Mouse (Mus musculus): ENCODE measurements around the gene Tmem213.

Tmem213 gene

DNA sequence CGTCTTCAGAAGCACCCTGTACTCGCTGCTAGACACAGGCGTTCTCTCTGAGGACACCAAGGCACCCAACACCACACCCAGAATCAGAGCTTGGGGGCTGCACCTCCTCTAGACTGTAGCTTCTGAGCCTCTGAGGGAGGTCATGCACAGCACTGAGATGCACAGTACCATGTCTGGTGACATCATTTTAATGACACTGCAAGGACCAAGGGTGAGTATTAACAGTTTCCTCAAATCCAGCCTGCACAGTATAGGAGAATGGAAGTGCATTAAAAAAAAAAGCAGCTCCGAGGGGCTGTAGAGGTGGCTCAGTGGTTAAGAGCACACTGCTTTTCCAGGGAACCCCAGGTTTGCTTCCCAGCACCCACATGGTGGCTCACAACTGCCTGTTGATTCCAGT lies 50.5 kb downstream of the Tmem213 start:
- no peak for DNase-seq

DNA sequence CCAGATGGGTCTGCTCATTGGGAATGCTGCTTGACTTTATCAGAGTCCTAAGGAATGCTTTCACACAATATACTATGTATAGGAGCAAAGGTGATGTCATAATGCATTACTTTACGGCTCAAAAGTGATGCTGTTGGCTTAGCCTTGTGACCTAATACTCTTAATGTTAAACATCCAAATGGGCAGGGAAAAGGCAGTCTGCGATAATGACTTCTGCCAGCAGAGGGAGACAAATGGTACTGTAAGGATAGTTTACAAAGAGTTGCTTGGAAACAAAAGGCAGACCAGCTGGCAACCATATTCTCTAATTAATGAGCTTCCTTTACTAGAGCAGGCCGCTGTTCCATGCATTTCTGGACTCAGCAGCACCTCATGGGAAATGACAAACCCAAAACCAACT lies 51.0 kb downstream of the Tmem213 start:
- DNase-seq: peak; percentile 86

- DNase-seq: no peak
Observed at GRCm38 (mm10) chr6:38160556-38160955, 51.5 kb downstream of the Tmem213 start.

GRCm38 (mm10) chr6:38162825-38163504 lies 53.9 kb downstream of the Tmem213 start:
- no peak for DNase-seq

- peak; percentile 36 for DNase-seq
Observed at GRCm38 (mm10) chr6:38164705-38165104, 55.6 kb downstream of the Tmem213 start.

- DNase-seq: no peak
Observed at GRCm38 (mm10) chr6:38165385-38165784, 56.3 kb downstream of the Tmem213 start.

Data from right cerebral cortex, postnatal 14 days (tissue).